Mouse (Mus musculus): Measurements from ENCODE around the gene Rsf1. TPM values are rescaled to one million over a fixed set of nuclear protein-coding genes. Genes with fewer than 3 reads are reported as not detected.

The Rsf1 gene
- polyA plus RNA-seq, 1 experiment from 2014 or later = 38.0 TPM

DNA sequence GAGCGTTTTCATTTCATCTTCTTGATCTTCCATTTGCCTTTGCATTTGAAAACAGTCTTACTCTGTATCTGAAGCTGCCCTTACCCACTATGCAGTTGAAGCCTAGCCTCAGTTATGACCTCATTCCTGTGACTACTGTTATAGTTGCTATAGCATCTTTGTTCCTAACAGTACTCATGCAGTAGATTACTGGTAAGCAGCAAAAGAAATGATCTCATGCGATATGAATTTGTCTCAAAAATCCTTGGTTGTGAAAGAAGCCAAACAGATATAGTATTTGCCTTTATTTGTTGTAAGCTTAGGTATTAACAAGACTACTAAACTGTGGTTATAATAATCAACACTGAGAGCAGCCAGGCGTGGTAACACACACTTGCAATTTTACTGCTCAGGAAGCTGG lies 65.4 kb downstream of the Rsf1 start:
- Histone ChIP-seq H3K4me2 (no peak overlapping the region), H3K27ac (no peak overlapping the region), H3K4me3 (replicated peaks) (no peak overlapping the region), H3K36me3 (replicated peaks) (no peaks in the 10 kb centered on the region; the same call in 1 of the 2 replicates), H3K27me3 (no peaks in the 10 kb centered on the region), H3K4me1 (peaks cover 8% of the 10 kb centered on the region), H3K9me3 (no peaks in the 10 kb centered on the region), H3K9ac (no peak overlapping the region)
- 89% methylated on average over 3 of the region's 3 CpGs for WGBS
- ATAC-seq (ENCODE audit: low FRiP score) = no peak

DNA sequence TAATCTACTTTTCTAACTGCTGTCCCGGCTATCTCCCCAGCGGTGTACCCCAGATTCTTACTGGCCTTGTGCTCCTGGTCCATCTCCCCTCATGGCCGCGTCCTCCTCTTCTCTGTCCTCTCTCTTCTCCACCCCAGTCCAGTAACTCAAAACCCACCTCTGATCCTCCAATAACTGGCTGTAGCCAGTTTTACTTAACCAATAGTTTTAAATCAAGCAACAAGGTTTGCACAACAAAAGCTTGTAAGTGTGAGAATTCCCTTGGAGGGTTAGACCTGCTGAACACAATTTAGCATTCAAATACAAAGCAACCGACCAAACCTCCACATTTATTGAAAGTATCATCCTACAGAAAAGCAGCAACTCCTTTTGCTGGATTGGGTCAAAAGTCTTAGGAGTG lies 68.0 kb downstream of the Rsf1 start:
- H3K36me3 ChIP-seq (replicated peaks) = no peaks in the 10 kb centered on the region; the same call in 1 of the 2 replicates
- WGBS = 94% methylated on average over 5 of the region's 5 CpGs
- H3K4me3 ChIP-seq (replicated peaks) = no peak overlapping the region
- H3K9ac ChIP-seq = no peak overlapping the region
- H3K27me3 ChIP-seq = no peaks in the 10 kb centered on the region
- ATAC-seq (ENCODE audit: low FRiP score) = no peak
- H3K27ac ChIP-seq = no peak overlapping the region
- no peaks in the 10 kb centered on the region for H3K9me3 ChIP-seq
- peaks cover under 1% of the 10 kb centered on the region for H3K4me1 ChIP-seq
- H3K4me2 ChIP-seq = no peak overlapping the region

DNA sequence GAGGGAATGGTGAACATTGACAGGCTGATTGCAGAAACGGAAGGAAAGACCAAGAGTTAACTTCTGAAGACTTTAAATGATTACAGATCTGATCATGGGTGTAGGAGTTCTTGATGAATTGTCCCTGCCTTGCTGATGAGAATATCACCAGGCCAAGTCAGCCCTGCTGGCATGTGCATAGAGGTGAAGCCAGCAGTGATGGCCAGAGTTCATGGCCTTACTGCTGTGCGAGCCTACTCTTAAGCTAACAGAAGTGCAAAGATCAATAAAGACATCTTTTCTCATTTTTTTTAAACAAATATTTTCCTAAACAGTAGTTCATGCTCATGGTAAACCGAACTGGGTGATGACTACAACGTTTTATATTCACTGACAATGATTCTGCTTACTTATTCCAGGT lies 71.0 kb downstream of the Rsf1 start:
- no peaks in the 10 kb centered on the region for H3K9me3 ChIP-seq
- ATAC-seq (ENCODE audit: low FRiP score) = no peak
- no peak overlapping the region for H3K4me3 ChIP-seq (replicated peaks)
- H3K27me3 ChIP-seq = no peaks in the 10 kb centered on the region
- no peak overlapping the region for H3K27ac ChIP-seq
- 91% methylated on average over 4 of the region's 4 CpGs for WGBS
- peaks cover 17% of the 10 kb centered on the region for H3K36me3 ChIP-seq (replicated peaks)
- H3K9ac ChIP-seq = no peak overlapping the region
- H3K4me2 ChIP-seq = no peak overlapping the region
- no peaks in the 10 kb centered on the region for H3K4me1 ChIP-seq

- Histone ChIP-seq H3K4me3 (replicated peaks) (no peak overlapping the region), H3K9me3 (no peaks in the 10 kb centered on the region), H3K27ac (no peak overlapping the region), H3K9ac (no peak overlapping the region), H3K4me2 (no peak overlapping the region), H3K27me3 (no peaks in the 10 kb centered on the region), H3K36me3 (replicated peaks) (peaks cover 28% of the 10 kb centered on the region), H3K4me1 (no peaks in the 10 kb centered on the region)
- ATAC-seq (ENCODE audit: low FRiP score) = no peak
- 93% methylated on average over 6 of the region's 6 CpGs for WGBS
These were observed 76.5 kb downstream of the Rsf1 start for GRCm38 (mm10) chr7:97656144-97656543.

DNA sequence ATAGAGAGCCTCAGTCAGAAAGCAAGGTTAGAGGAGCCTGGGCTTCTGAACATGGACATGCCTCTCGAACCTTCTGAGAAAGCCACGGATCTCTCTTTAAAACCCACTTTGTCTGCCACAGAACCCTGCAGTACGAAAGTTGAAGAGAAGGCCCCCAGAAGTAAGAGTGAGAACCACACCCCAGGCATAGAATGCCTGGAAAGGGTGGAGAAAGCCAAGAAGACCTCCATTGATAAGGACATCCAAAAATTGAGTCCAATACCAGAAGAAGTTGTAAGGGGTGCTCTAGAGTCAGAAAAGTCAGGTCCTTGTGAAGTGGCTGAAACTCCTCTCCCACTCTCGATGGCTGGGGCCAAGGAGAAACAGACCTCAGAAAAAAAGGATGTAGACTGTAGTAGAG lies 81.9 kb downstream of the Rsf1 start:
- no peaks in the 10 kb centered on the region for H3K4me1 ChIP-seq
- no peak overlapping the region for H3K9ac ChIP-seq
- ATAC-seq (ENCODE audit: low FRiP score) = no peak
- H3K4me3 ChIP-seq (replicated peaks) = no peak overlapping the region
- H3K9me3 ChIP-seq = no peaks in the 10 kb centered on the region
- no peak overlapping the region for H3K27ac ChIP-seq
- H3K27me3 ChIP-seq = no peaks in the 10 kb centered on the region
- peaks cover 44% of the 10 kb centered on the region for H3K36me3 ChIP-seq (replicated peaks)
- WGBS = 95% methylated on average over 4 of the region's 4 CpGs
- no peak overlapping the region for H3K4me2 ChIP-seq

- H3K36me3 ChIP-seq (replicated peaks) = peaks cover 61% of the 10 kb centered on the region
- WGBS = 17% methylated on average over 1 of the region's 1 CpGs
- no peaks in the 10 kb centered on the region for H3K4me1 ChIP-seq
- no peak overlapping the region for H3K9ac ChIP-seq
- ATAC-seq (ENCODE audit: low FRiP score) = no peak
- H3K4me3 ChIP-seq (replicated peaks) = no peak overlapping the region
- no peaks in the 10 kb centered on the region for H3K9me3 ChIP-seq
- no peaks in the 10 kb centered on the region for H3K27me3 ChIP-seq
- H3K4me2 ChIP-seq = no peak overlapping the region
- H3K27ac ChIP-seq = no peak overlapping the region
These were observed 99.5 kb downstream of the Rsf1 start for GRCm38 (mm10) chr7:97679239-97679638.

DNA sequence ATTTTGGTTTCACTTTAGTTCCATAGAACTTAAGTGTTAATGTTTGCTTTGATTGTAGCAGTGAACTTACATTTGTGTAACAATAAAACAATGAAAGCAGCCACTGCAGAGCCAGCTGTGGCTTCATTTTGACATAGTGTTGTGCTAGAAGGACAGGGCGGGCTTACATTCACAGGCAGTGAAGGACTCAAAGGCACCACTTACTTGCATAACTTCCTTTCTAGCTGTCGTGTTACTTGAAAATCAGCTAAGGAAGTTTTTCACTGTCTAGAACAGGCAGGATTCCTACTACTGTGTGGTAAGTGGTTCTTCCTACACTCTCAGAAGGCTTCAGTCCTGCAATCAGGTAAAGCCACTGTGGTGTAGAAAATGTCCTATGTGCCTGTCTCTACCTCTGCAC lies 108.1 kb downstream of the Rsf1 start:
- Histone ChIP-seq H3K4me2 (no peak overlapping the region), H3K27me3 (no peaks in the 10 kb centered on the region), H3K9me3 (no peaks in the 10 kb centered on the region), H3K4me1 (no peaks in the 10 kb centered on the region), H3K27ac (no peak overlapping the region), H3K36me3 (replicated peaks) (peaks cover 31% of the 10 kb centered on the region), H3K9ac (no peak overlapping the region), H3K4me3 (replicated peaks) (no peak overlapping the region)
- 86% methylated on average over 2 of the region's 2 CpGs for WGBS
- no peak for ATAC-seq (ENCODE audit: low FRiP score)

GRCm38 (mm10) chr7:97695441-97695840 lies 115.8 kb downstream of the Rsf1 start:
- no peak overlapping the region for H3K9ac ChIP-seq
- H3K36me3 ChIP-seq (replicated peaks) = peaks cover 14% of the 10 kb centered on the region
- no peaks in the 10 kb centered on the region for H3K27me3 ChIP-seq
- no peak overlapping the region for H3K4me3 ChIP-seq (replicated peaks)
- peaks cover 17% of the 10 kb centered on the region for H3K4me1 ChIP-seq
- H3K4me2 ChIP-seq = peak overlapping the region; percentile 85; the same call in 1 of the 2 replicates
- no peak for ATAC-seq (ENCODE audit: low FRiP score)
- H3K9me3 ChIP-seq = no peaks in the 10 kb centered on the region; the same call in 1 of the 2 replicates
- WGBS = 97% methylated on average over 1 of the region's 1 CpGs
- no peak overlapping the region for H3K27ac ChIP-seq

- Histone ChIP-seq H3K9ac (peak overlapping the region; percentile 81), H3K27ac (peak overlapping the region; percentile 80), H3K9me3 (no peaks in the 10 kb centered on the region; the same call in 1 of the 2 replicates), H3K27me3 (no peaks in the 10 kb centered on the region), H3K36me3 (replicated peaks) (peaks cover 15% of the 10 kb centered on the region), H3K4me3 (replicated peaks) (peak overlapping the region; percentile 94), H3K4me2 (peak overlapping the region; percentile 85), H3K4me1 (peaks cover 17% of the 10 kb centered on the region)
- 41% methylated on average over 19 of the region's 19 CpGs for WGBS
- peak; percentile 72 for ATAC-seq (ENCODE audit: low FRiP score)
These were observed 116.4 kb downstream of the Rsf1 start for GRCm38 (mm10) chr7:97696133-97696505.

DNA sequence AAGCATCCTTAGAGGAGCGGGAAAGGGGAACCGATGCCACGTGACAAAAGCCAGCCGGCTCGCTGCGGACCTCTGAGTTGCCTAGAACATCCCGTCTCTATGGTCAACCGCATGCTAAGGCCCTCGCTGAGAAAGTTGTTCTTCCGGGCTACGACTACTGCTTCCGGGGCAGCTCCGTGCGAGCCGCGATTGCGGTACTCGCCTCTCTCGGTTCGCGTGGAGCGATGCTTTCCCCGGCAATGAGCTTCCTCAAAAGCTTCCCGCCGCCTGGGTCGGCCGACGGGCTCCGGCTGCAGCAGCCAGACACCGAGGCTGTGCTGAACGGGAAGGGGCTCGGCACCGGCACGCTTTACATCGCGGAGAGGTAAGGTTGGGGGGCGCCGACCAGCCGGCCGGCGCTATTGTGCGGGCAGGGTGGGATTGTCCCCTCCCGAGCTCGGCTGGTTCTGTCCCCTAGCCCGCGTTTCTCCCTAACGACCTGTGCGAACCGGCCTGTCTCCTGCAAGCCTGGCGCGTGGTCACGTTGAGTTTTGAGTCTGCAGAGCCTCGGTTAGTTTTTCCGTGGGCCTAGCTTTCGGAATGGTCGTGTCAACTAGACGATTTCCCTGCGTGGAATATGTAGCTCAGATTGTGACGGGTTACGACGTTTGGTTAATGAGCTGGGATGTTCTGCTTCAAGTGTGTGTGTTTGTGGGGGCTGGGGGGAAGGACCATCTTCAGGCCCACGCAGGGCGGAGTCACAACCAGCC lies 117.0 kb downstream of the Rsf1 start, which contains the start of gene Clns1a:
Clns1a (plus strand) TSS at position 129 of the 749 bp plus-strand sequence.
- H3K4me1 ChIP-seq = peaks cover 17% of the 10 kb centered on the region
- peak; percentile 99 for ATAC-seq (ENCODE audit: low FRiP score)
- H3K4me2 ChIP-seq = peak within 1 kb of the TSS; percentile 85
- H3K9ac ChIP-seq = peak within 1 kb of the TSS; percentile 81
- under 1% methylated on average over 63 of the region's 63 CpGs for WGBS
- peak within 1 kb of the TSS; percentile 94 for H3K4me3 ChIP-seq (replicated peaks)
- no peaks in the 10 kb centered on the region; the same call in 1 of the 2 replicates for H3K9me3 ChIP-seq
- H3K36me3 ChIP-seq (replicated peaks) = peaks cover 16% of the 10 kb centered on the region
- peak within 1 kb of the TSS; percentile 80 for H3K27ac ChIP-seq
- no peaks in the 10 kb centered on the region for H3K27me3 ChIP-seq

DNA sequence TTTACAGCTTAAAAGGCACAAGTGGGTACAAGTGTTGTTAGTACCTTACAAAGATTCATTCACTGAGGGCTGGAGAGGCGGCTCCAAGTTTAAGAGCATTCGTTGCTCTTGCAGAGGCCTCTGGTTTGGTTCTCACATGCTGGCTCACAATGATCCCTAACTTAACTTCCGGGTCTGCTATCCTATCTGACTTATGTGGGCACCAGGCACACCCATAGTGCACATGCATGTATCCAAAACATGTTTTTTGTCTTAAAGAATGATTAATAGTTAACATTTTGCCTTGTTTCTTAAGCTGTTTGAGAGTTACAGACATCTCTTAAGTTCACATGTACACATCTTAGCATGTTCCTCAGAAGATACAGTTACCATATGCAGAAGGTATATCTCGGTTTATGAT lies 120.5 kb downstream of the Rsf1 start:
- no peak overlapping the region for H3K4me3 ChIP-seq (replicated peaks)
- 92% methylated on average over 4 of the region's 4 CpGs for WGBS
- H3K4me1 ChIP-seq = peaks cover 17% of the 10 kb centered on the region

DNA sequence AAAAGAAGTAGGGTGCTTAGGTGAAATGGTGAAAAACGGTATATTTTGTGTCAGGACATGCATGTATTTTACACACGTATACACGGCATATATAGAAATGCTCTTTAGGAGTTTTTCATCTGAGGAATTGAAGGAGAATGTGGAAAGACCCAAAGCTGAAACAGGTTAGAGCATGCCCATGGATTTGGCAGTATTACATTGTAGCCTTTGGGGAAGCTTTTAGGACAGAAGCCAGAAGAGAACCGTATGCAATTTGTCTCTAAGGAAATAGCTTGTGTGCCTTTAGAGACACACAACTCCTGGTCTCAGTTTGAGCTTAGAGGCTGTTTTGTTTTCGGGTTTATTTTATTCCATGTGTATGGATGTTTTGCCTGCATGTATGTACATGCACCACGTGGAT lies 121.4 kb downstream of the Rsf1 start:
- Histone ChIP-seq H3K9ac (no peak overlapping the region), H3K27ac (no peak overlapping the region), H3K4me1 (peaks cover 10% of the 10 kb centered on the region), H3K9me3 (no peaks in the 10 kb centered on the region; the same call in 1 of the 2 replicates), H3K4me3 (replicated peaks) (no peak overlapping the region), H3K27me3 (no peaks in the 10 kb centered on the region), H3K4me2 (no peak overlapping the region), H3K36me3 (replicated peaks) (peaks cover 18% of the 10 kb centered on the region)
- ATAC-seq (ENCODE audit: low FRiP score) = no peak
- WGBS = 87% methylated on average over 6 of the region's 6 CpGs

More for the DNA sequence above, 120.5 kb downstream of the Rsf1 start:
- Histone ChIP-seq H3K27ac (no peak overlapping the region), H3K9me3 (no peaks in the 10 kb centered on the region; the same call in 1 of the 2 replicates), H3K4me2 (no peak overlapping the region), H3K9ac (no peak overlapping the region), H3K36me3 (replicated peaks) (peaks cover 16% of the 10 kb centered on the region), H3K27me3 (no peaks in the 10 kb centered on the region)
- no peak for ATAC-seq (ENCODE audit: low FRiP score)

DNA sequence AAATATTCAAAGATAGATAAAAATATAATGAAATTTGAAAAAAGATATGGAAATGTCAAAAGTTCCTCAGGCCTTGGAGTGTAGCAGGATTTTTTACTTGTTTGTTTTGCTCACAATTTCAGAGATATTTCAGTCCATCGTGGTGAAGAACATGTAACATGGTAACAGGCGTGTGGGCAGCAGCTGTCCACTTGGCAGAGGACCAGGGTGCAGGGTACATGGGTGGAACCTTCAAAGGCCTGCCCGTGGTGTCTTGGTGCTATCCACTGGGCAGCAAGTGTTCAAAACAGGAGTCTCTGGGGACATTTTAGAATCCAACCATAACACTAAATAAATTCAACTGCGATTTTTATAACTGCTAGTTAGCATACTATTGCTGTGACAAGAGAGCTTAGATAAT lies 127.4 kb downstream of the Rsf1 start:
- no peak overlapping the region for H3K4me3 ChIP-seq (replicated peaks)
- WGBS = 92% methylated on average over 4 of the region's 4 CpGs
- H3K4me1 ChIP-seq = no peaks in the 10 kb centered on the region
- no peak overlapping the region for H3K27ac ChIP-seq
- no peak overlapping the region for H3K4me2 ChIP-seq
- no peak for ATAC-seq (ENCODE audit: low FRiP score)
- no peaks in the 10 kb centered on the region for H3K27me3 ChIP-seq
- H3K9ac ChIP-seq = no peak overlapping the region
- H3K9me3 ChIP-seq = no peaks in the 10 kb centered on the region
- peaks cover 15% of the 10 kb centered on the region for H3K36me3 ChIP-seq (replicated peaks)
